Mouse (Mus musculus) cerebellum, adult 2 months (tissue): ENCODE measurements around the gene Ppm1n.

Experiments
- CTCF ChIP-seq: fragments of 200-500 bp; IDR thresholded peaks from 2 replicates; pipeline ENCODE4 v1.5.1; 2011; ENCODE audit warnings: low read depth, mild to moderate bottlenecking, control low read depth, low read length, moderate library complexity, borderline replicate concordance; ENCODE audit not compliant: insufficient read depth
- POLR2A ChIP-seq: fragments of 200-500 bp; IDR thresholded peaks from 2 replicates; pipeline ENCODE4 v1.6.1; 2011; ENCODE audit warnings: low read length, control low read depth, borderline replicate concordance; ENCODE audit not compliant: insufficient read depth

GRCm38 (mm10) chr7:19227883-19228792 lies 51.7 kb downstream of the Ppm1n start, which contains the start of gene Opa3:
- TF ChIP-seq CTCF (peak; percentile 49; the same call in 1 of the 2 replicates), POLR2A (peak; percentile 87)
